Mouse (Mus musculus) cerebellum, adult 2 months (tissue): ENCODE data around the gene Lrg1.

Experiments used
- CTCF ChIP-seq: fragments of 200-500 bp; IDR thresholded peaks from 2 replicates; pipeline ENCODE4 v1.5.1; 2011; ENCODE audit warnings: low read depth, mild to moderate bottlenecking, control low read depth, low read length, moderate library complexity, borderline replicate concordance; ENCODE audit not compliant: insufficient read depth
- POLR2A ChIP-seq: fragments of 200-500 bp; IDR thresholded peaks from 2 replicates; pipeline ENCODE4 v1.6.1; 2011; ENCODE audit warnings: low read length, control low read depth, borderline replicate concordance; ENCODE audit not compliant: insufficient read depth

- no peak for TF ChIP-seq POLR2A
- TF ChIP-seq CTCF: no peak
Observed at GRCm38 (mm10) chr17:56125276-56125630, 3.5 kb upstream of the Lrg1 start.
